Comparison of ENCODE assay signal across 11 mouse cellular contexts in the genomic region with DNA sequence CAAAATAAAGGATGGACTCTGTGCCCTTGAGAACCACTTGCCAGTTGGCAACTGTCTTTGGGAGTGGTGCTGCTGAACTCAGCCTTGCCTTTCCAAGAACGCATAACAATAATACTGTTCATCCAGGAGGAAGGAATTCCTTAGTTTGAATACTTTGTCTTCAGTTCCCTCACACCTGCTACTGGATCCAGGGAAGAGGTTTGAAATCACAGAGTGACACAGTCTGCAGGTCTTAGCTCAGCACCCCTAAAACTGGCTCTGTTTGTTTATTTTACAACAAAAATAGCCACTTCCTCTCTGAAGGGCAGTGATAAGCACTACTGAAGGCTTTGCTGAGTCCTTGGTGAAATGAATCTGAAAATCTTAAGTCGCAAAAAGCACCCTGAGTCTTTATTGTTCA.
DNase-seq lines count a peak whose midpoint lies in the region; ATAC-seq and TF ChIP-seq lines count a peak whose summit lies in the region.
"Had no signal": no experiment of that assay in that cellular context is flagged by ENCODE, and none has a peak within 500 bp of the region (broad histone marks: within the 10 kb centered on the region; RNA-seq: fewer than 3 reads in every experiment).

No protein-coding gene starts in this region.

- no peaks in the 10 kb centered on the region for H3K4me1 ChIP-seq in lung, postnatal 0 days (ENCODE audit: insufficient read depth, low read depth, low read length)
- H3K4me1 ChIP-seq: hindbrain, embryonic 12.5 days; intestine, embryonic 15.5 days had no signal

- H3K36me3 ChIP-seq in lung, postnatal 0 days (ENCODE audit: insufficient read depth, low read length) = no peaks in the 10 kb centered on the region
- H3K36me3 ChIP-seq: hindbrain, embryonic 12.5 days; intestine, embryonic 15.5 days had no signal

- no peaks in the 10 kb centered on the region for H3K9me3 ChIP-seq in lung, postnatal 0 days (ENCODE audit: low read length)
- H3K9me3 ChIP-seq: hindbrain, embryonic 12.5 days; intestine, embryonic 15.5 days had no signal

- no peak overlapping the region for H3K4me2 ChIP-seq in lung, postnatal 0 days (replicated peaks; ENCODE audit: low read depth, low read length)
- H3K4me2 ChIP-seq: hindbrain, embryonic 12.5 days; intestine, embryonic 15.5 days had no signal

- WGBS in lung, postnatal 0 days = 37% methylated on average over 2 of the region's 2 CpGs

- TF ChIP-seq EP300 in lung, postnatal 0 days (IDR thresholded peaks at IDR 0.05) = no peak

- DNase-seq in heart, adult 8-10 months (ENCODE audit: low spot score) = peak; percentile 9
- no peak for DNase-seq in heart, postnatal 25 days (ENCODE audit: low spot score)
- peak; percentile 5 for DNase-seq in lung, postnatal 0 days (ENCODE audit: low spot score)
- no peak for DNase-seq in lung, adult 18-20 months
- peak; percentile 70 for DNase-seq in R1 (ENCODE audit: low read depth, low spot score)
- peak; percentile 7 for DNase-seq in lung, postnatal 14 days
- no peak for DNase-seq in cerebellum, adult 9-10 months
- DNase-seq: cerebellum, postnatal 14 days had no signal

- intact Hi-C loops in heart, postnatal 25 days (cut with DNase I) = no loop called here

- no peak overlapping the region for H3K9ac ChIP-seq in lung, postnatal 0 days (replicated peaks; ENCODE audit: low read depth)
- H3K9ac ChIP-seq: hindbrain, embryonic 12.5 days; intestine, embryonic 15.5 days had no signal

- H3K27me3 ChIP-seq in lung, postnatal 0 days (replicated peaks; ENCODE audit: insufficient read depth, low read length) = no peaks in the 10 kb centered on the region
- H3K27me3 ChIP-seq: hindbrain, embryonic 12.5 days; intestine, embryonic 15.5 days had no signal

- H3K27ac ChIP-seq in lung, postnatal 0 days (ENCODE audit: low read length) = no peak overlapping the region
- H3K27ac ChIP-seq: hindbrain, embryonic 12.5 days; intestine, embryonic 15.5 days had no signal

- no peak overlapping the region for H3K4me3 ChIP-seq in lung, postnatal 0 days (ENCODE audit: low read depth, low read length)
- H3K4me3 ChIP-seq: hindbrain, embryonic 12.5 days; intestine, embryonic 15.5 days had no signal

- no peak; the same call in 1 of the 2 replicates for ATAC-seq in lung, postnatal 0 days
- ATAC-seq: CD4-positive, CD25-positive, alpha-beta regulatory T cell, adult 4 months; intestine, embryonic 15.5 days had no signal

- no peak for TF ChIP-seq CTCF in lung, postnatal 0 days (IDR thresholded peaks at IDR 0.05)

Comparison
In these comparisons a context has a peak if more than half of its experiments do, and no peak if none do; other contexts are left out.
1. DNase-seq: peak in heart, adult 8-10 months (single experiment), lung, postnatal 0 days (single experiment), R1 (single experiment) and lung, postnatal 14 days (single experiment); none in heart, postnatal 25 days (single experiment), lung, adult 18-20 months (0 of 2) and cerebellum, adult 9-10 months (single experiment).